Mouse (Mus musculus) 3134 (cell line): ENCODE measurements at regions not wholly inside any gene's neighbourhood (a gene's known extent, or its start where the extent isn't known, plus 50 kb on each side); places are given as distances from the start of the nearest gene placed in this dataset.

Source experiments
- DNase-seq: peaks from one replicate; pipeline ENCODE4 v3.0.0-alpha.2; 2011; ENCODE audit warnings: low spot score; ENCODE audit not compliant: insufficient read length; ENCODE audit errors: extremely low read depth

- DNase-seq: peak; percentile 65
These were observed 176.3 kb upstream of the Spaca1 start for GRCm38 (mm10) chr4:34226089-34226840.

- DNase-seq: no peak
These were observed 176.9 kb upstream of the Spaca1 start for GRCm38 (mm10) chr4:34226886-34227285.

GRCm38 (mm10) chr4:34227611-34228010 lies 177.6 kb upstream of the Spaca1 start:
- no peak for DNase-seq

- peak; percentile 35 for DNase-seq
These were observed 181.3 kb upstream of the Spaca1 start for GRCm38 (mm10) chr4:34231270-34231669.

- no peak for DNase-seq
These were observed 184.2 kb upstream of the Spaca1 start for GRCm38 (mm10) chr4:34234204-34234603.

GRCm38 (mm10) chr4:34234645-34235044 lies 184.7 kb upstream of the Spaca1 start:
- DNase-seq: no peak

- no peak for DNase-seq
These were observed 187.8 kb upstream of the Spaca1 start for GRCm38 (mm10) chr4:34237791-34238190.

GRCm38 (mm10) chr4:34239624-34240023 lies 189.6 kb upstream of the Spaca1 start:
- no peak for DNase-seq

- DNase-seq: no peak
These were observed 191.1 kb upstream of the Spaca1 start for GRCm38 (mm10) chr4:34241060-34241571.

- no peak for DNase-seq
These were observed 191.7 kb upstream of the Spaca1 start for GRCm38 (mm10) chr4:34241673-34242072.

- no peak for DNase-seq
These were observed 209.5 kb upstream of the Spaca1 start for GRCm38 (mm10) chr4:34259444-34259843.

GRCm38 (mm10) chr4:34260468-34260867 lies 210.5 kb upstream of the Spaca1 start:
- DNase-seq: peak; percentile 59

- DNase-seq: no peak
These were observed 211.8 kb upstream of the Spaca1 start for GRCm38 (mm10) chr4:34261809-34262208.

- DNase-seq: no peak
These were observed 214.4 kb upstream of the Spaca1 start for GRCm38 (mm10) chr4:34264431-34264830.

GRCm38 (mm10) chr4:34274316-34274715 lies 224.3 kb upstream of the Spaca1 start:
- DNase-seq: no peak

- DNase-seq: no peak
These were observed 225.4 kb upstream of the Spaca1 start for GRCm38 (mm10) chr4:34275372-34275771.

- DNase-seq: no peak
These were observed 248.1 kb upstream of the Akirin2 start for GRCm38 (mm10) chr4:34302504-34303108.

GRCm38 (mm10) chr4:34308921-34309563 lies 241.7 kb upstream of the Akirin2 start:
- no peak for DNase-seq

GRCm38 (mm10) chr4:34310061-34310642 lies 240.6 kb upstream of the Akirin2 start:
- no peak for DNase-seq

GRCm38 (mm10) chr4:34315848-34316247 lies 234.9 kb upstream of the Akirin2 start:
- no peak for DNase-seq

- no peak for DNase-seq
These were observed 227.9 kb upstream of the Akirin2 start for GRCm38 (mm10) chr4:34322841-34323240.
